Mouse (Mus musculus) adrenal gland, adult 8-10 months (tissue): ENCODE results near the gene Best1. TPM values are rescaled to one million over a fixed set of nuclear protein-coding genes. Genes with fewer than 3 reads are reported as not detected.

Experiments used
- DNase-seq: peaks from one replicate; pipeline ENCODE4 v3.0.0; 2022
- total RNA-seq, 4 experiments: library from RNA; stranded (reverse); gene quantifications; 2 replicates each; pipeline ENCODE4 v1.2.4; 2022

Gene Best1
- total RNA-seq, 4 experiments from 2014 or later: 0.15 to 1.0 (median 0.44) TPM

DNA sequence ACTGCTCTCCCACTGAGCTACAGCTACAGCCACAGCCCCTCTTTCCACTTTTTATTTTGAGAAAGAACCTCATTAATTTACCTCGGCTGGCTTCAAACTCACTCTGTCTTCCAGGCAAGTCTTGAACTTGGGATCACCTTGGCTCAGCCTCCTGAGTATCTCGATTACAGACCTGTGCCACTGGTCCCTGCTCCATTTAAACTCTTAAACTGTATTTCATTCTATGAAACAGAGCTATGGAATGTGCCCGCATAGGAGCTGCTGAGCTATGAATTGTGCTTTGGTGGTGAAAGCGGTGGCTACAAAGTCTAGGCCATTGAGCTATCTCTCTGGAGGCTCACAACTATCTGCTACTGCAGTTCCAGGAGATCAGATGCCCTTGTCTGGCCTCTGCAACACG is 43.5 kb downstream of the Best1 start:
- DNase-seq: no peak

GRCm38 (mm10) chr19:9956624-9957388 is 44.6 kb downstream of the Best1 start:
- DNase-seq: no peak

- no peak for DNase-seq
Observed at GRCm38 (mm10) chr19:9955438-9955837, 46.0 kb downstream of the Best1 start.

- DNase-seq: no peak
Observed at GRCm38 (mm10) chr19:9954811-9955202, 46.6 kb downstream of the Best1 start.

DNA sequence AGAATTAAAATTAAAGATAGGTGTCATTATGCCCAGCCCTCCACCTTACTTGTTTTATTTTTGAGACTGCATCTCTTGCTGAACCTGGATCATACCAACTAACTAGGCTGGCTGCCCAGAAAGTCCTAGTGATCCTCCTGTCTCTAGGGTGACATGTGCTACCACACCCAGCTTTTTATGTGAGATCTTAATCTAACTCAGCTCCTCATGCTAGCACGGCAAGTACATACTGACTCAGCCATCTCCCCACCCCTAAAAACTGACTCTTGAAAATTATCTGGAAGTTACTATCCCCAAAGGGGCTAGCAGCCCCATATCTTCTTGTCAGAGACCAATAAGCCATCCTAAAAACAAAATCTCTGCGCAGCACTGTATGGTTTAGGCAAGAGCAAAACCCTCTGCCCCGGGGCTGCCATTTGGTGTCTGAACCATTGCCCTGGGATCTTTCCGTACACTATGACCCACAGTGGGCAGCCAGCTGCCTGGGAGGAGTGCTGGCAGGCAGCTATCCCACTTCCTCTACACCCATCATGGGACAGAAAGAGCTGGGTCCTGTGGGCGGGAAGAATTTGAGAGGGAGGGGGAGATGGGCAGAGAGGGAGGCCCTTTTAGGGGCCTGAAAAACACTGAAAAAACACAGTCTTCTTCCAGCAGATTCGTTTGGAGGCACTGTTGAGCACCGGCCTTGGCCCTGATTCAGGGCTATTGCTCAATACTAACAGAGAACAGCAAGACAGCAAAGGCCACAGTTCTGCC is 47.2 kb downstream of the Best1 start:
- DNase-seq: peak; percentile 89

DNA sequence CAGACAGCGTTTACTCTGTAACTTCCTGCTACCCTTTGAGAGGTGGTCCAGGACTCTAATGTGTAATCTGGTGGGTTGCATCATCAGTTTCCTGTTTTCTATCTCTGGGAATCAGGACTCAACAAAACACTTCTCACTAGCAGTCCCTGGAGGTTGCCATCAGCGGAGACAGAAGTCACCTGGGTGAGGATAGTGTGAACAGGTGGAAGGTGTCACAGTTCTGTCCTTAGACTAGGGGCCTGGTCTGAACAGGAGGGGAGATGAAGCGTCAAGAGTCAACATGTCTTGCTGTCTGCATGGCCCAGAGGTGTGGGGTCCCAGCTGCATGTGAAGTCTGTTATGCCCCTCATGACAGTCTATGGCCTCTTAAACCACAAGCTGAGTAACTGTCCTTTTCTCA is 48.5 kb downstream of the Best1 start:
- DNase-seq: no peak

- DNase-seq: no peak
Observed at GRCm38 (mm10) chr19:9952390-9952789, 49.0 kb downstream of the Best1 start.

DNA sequence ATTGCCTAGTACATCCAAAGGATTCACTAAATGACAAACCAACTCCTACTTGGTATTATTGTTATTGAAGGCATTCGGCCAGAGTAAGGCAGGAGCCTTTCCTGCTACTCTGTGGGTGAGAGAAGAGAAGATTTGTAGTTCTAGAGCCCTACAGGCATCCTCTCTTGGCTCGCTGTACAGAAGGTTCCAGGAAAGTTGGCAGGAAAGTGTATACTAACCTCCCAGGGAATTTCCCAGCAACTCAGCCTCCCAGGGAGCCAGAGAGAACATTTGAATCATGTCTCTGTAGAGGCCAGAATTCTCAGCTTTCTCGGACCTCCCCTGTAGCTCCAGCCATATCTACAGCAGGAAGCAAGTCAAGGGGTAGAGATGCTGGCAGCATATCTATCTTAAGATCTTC is 54.4 kb downstream of the Best1 start:
- no peak for DNase-seq

- no peak for DNase-seq
Observed at GRCm38 (mm10) chr19:9945800-9946564, 55.5 kb downstream of the Best1 start.

DNA sequence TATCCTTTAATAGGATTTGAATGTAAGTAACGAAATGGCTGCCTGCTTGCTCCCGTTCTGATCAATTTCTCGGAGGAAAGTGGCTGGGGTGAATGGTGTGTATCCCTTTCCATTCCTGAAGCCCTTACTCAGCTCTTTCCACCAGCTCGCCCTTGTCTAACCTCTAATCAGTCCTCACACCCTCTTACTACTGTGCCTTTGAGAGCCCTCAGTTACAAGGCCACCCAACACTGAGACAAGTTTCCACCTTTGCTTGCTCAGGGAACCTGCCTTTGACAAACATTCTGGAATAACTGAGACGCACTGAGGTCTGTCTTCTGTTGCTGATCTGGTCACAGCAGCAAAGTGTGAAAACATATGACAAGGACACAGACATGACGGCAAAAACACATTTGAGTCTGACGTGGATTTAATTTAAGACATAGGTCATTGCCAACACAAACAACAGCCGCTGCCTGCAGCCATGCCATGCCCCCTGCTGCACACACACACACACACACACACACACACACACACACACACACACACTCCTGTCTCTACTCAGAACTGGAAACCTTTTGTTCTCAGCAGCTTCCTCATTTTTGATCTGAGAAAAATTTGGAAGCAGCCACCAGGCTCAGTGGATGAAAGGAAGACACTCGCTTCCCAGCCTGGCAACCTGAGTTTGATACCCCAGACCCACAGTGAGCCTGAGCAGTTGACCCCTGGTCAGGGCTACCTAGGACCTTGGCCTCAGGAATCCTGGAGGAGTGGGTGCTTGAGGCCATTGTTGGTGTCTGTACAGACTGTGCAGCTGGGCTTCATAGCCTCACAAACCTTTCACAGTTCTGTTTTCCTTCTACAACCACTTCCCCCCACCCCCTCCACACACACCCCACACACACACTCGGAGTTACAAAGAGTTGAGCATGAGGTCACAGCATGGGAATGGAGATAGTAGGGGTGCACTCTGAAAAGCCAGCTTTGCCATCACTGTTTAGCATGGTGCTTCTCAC is 58.6 kb downstream of the Best1 start:
- DNase-seq: no peak

DNA sequence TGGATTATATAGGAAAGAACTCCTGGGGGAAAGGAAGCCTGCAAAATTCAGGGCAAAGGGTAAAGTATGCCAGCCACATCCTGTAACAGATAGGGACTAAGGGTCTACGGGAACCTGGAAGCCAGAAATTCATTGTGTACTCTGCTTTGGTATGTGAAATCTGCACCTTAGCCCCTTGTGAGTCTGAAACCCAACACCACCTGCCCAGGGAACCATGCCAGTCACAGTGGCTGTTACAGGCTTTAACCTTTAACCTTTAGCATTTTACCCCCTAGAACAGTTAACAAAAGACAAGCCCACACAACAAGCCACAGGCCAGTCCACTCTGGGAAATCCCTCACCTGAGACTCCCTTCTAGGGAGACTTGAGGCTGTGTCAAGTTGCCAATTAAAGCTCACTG is 59.6 kb downstream of the Best1 start:
- no peak for DNase-seq

- no peak for DNase-seq
Observed at GRCm38 (mm10) chr19:9940903-9941302, 60.5 kb downstream of the Best1 start.

DNA sequence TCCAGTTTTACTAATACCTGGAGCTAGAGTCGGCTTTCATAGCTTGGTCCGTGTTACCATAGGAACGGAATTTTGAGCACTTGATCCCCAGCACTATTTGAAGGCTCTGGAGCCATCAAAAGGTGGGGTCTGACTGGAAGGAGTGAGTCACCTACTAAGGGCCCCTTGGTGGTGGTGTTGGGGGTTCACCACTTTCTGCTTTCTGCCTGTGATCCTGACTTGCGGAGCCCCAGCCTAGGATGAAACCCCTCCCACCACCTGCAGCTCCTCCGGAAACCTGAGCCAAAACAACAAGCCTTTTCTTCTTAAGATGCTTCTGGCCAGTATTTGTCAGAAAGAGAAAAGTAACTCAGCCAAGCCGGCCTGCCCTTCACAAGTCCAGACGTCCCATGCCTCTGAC is 61.6 kb downstream of the Best1 start:
- DNase-seq: no peak

GRCm38 (mm10) chr19:9938824-9939303 is 62.6 kb downstream of the Best1 start:
- DNase-seq: peak; percentile 78

DNA sequence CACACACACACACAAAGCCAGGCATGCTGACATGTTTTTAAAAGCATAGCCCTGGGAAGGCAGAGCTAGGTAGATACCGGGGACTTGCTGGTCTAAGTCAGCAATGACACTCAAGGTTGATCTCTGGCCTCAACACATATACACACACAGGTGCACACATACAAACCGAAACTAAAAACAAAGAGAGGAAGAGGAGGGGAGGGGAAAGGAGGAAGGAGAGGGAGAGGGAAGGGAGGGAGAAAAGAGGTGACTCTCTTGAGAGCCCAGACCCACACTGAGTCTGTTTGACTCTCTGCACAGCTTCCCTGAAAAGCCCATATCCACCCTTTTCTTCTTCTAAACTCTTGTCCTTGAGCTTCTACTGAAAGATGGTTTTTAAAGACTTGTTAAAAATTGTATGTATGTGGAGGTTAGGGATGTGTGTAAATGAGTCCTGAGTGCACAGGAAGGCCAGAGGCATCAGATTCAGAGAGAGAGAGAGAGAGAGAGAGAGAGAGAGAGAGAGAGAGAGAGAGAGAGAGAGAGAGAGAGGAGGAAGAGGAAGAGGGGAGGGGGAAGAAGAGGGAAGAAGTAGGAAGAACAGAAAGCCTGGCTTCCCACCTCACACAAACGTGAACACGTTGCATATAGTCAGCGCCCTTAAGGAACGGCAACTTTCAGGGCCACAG is 63.1 kb downstream of the Best1 start:
- DNase-seq: no peak

DNA sequence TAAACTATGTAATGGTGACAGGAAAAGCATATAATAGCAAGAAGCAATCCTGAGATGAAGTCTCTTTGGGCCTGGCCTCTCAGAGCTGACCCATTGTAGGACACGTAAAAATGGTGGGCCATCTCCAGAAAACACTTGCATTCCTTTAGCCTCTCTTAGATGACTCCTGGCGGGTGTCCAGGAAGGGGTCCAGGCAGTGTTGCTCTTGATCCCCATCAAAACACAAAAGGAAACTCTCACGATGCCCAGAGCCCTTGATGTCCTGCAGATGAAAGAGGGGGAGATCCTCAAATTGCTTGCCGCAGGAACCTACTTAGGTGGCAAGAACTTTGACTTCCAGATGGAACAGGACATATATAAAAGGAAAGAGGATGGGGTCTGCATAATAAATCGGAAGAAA is 64.0 kb downstream of the Best1 start:
- no peak for DNase-seq

GRCm38 (mm10) chr19:9936579-9936978 is 64.9 kb downstream of the Best1 start:
- no peak for DNase-seq
